In the genomic region with DNA sequence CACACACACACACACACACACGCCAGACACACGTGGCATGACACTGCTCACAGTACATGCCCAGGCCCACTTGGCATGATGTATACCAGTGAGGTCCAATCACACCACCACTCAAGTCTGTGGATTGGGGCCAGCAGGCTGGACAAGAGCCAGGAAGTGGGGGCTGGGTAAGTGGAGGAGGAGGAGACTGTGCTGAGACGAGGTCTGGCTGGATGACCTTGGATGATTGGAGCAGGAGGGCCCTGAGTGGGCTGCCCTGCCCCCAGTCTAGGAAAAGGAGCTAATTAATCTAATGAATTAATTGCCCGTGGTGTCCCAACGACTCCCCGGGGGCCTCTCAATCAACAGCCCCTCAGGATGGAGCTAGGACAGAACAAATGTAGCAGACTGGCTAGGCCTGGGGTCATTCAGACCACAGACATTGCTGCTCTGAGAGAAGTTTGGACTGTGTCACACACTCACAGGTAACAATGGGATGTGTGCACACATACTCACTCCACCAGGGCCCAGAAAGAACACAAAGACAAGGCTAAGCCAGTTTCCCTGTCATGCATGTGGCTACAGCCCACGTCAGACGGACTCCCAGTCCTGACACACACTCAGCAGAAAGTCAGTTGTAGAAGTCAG, we compare ENCODE assay signal across 9 mouse cellular contexts. TPM values are rescaled to one million over a fixed set of nuclear protein-coding genes. Genes with fewer than 3 reads are reported as not detected.
DNase-seq lines count a peak whose midpoint lies in the region; ATAC-seq and TF ChIP-seq lines count a peak whose summit lies in the region.
"Had no signal": no experiment of that assay in that cellular context is flagged by ENCODE, and none has a peak within 500 bp of the region (broad histone marks: within the 10 kb centered on the region; RNA-seq: fewer than 3 reads in every experiment).

No protein-coding gene starts in this region.

- 45% methylated on average over 8 of the region's 8 CpGs for WGBS in lung, embryonic 14.5 days
- 34% methylated on average over 8 of the region's 8 CpGs for WGBS in kidney, adult 2 months
- 48% methylated on average over 8 of the region's 8 CpGs for WGBS in neural tube, embryonic 12.5 days
- 79% methylated on average over 8 of the region's 8 CpGs for WGBS in thymus, adult 2 months

- no peaks in the 10 kb centered on the region for H3K9me3 ChIP-seq in lung, embryonic 14.5 days (ENCODE audit: low read depth, low read length)
- no peaks in the 10 kb centered on the region for H3K9me3 ChIP-seq in neural tube, embryonic 12.5 days
- H3K9me3 ChIP-seq: limb, embryonic 15.5 days had no signal

- no peak overlapping the region for H3K4me3 ChIP-seq in lung, embryonic 14.5 days (ENCODE audit: low read depth, low read length)
- H3K4me3 ChIP-seq in kidney, adult 2 months (ENCODE audit: insufficient read depth, low read depth, low read length) = no peak overlapping the region
- H3K4me3 ChIP-seq in neural tube, embryonic 12.5 days = no peak overlapping the region
- no peak overlapping the region for H3K4me3 ChIP-seq in thymus, adult 2 months (ENCODE audit: control insufficient read depth, insufficient read depth, low read length)
- H3K4me3 ChIP-seq: limb, embryonic 15.5 days had no signal

- peaks cover 7% of the 10 kb centered on the region for H3K4me1 ChIP-seq in lung, embryonic 14.5 days (ENCODE audit: insufficient read depth)
- no peaks in the 10 kb centered on the region for H3K4me1 ChIP-seq in kidney, adult 2 months (ENCODE audit: control insufficient read depth, insufficient read depth, low read length)
- peaks cover 16% of the 10 kb centered on the region for H3K4me1 ChIP-seq in neural tube, embryonic 12.5 days
- H3K4me1 ChIP-seq in thymus, adult 2 months (replicated peaks; ENCODE audit: control insufficient read depth, insufficient read depth, low read length) = no peaks in the 10 kb centered on the region
- H3K4me1 ChIP-seq: limb, embryonic 15.5 days had no signal

- peak; percentile 46 for DNase-seq in cerebellum, adult 11-12 months
- DNase-seq in cerebellum, adult 8-10 months = no peak
- peak; percentile 73 for DNase-seq in lung, embryonic 14.5 days
- DNase-seq in lung, postnatal 36 days = no peak
- peak; percentile 28 for DNase-seq in kidney, adult 2 months
- no peak for DNase-seq in thymus, adult 2 months
- no peak for DNase-seq in urinary bladder, adult 2 months (ENCODE audit: low spot score)

- no peak for TF ChIP-seq CTCF in lung, embryonic 14.5 days (IDR thresholded peaks at IDR 0.05; ENCODE audit: low read depth)
- TF ChIP-seq CTCF in kidney, adult 2 months (conservative IDR thresholded peaks at IDR 0.05; ENCODE audit: insufficient read depth, insufficient read length, low read depth, low read length) = no peak
- TF ChIP-seq CTCF in thymus, adult 2 months (IDR thresholded peaks at IDR 0.05; ENCODE audit: borderline replicate concordance, control insufficient read depth, extremely low read depth, insufficient read depth, low read length, poor library complexity) = no peak

- no peaks in the 10 kb centered on the region for H3K36me3 ChIP-seq in lung, embryonic 14.5 days (ENCODE audit: insufficient read depth)
- H3K36me3 ChIP-seq in kidney, adult 2 months (ENCODE audit: control insufficient read depth, insufficient read depth, low read length) = no peaks in the 10 kb centered on the region
- H3K36me3 ChIP-seq in neural tube, embryonic 12.5 days = peaks cover 6% of the 10 kb centered on the region; the same call in 1 of the 2 replicates
- no peaks in the 10 kb centered on the region for H3K36me3 ChIP-seq in thymus, adult 2 months (ENCODE audit: control insufficient read depth, insufficient read depth, low read length)
- H3K36me3 ChIP-seq: limb, embryonic 15.5 days had no signal

- peak; percentile 66 for ATAC-seq in lung, embryonic 14.5 days (ENCODE audit: insufficient read depth)
- peak; percentile 87 for ATAC-seq in neural tube, embryonic 12.5 days (ENCODE audit: low FRiP score, low read depth)

- no peak overlapping the region for H3K9ac ChIP-seq in lung, embryonic 14.5 days
- H3K9ac ChIP-seq in neural tube, embryonic 12.5 days = 0 out of 2 replicates have a peak overlapping the region, but pooled peaks have one; percentile 13
- H3K9ac ChIP-seq: limb, embryonic 15.5 days had no signal

- H3K4me2 ChIP-seq in lung, embryonic 14.5 days = no peak overlapping the region
- H3K4me2 ChIP-seq in neural tube, embryonic 12.5 days (replicated peaks) = no peak overlapping the region; the same call in 1 of the 2 replicates
- H3K4me2 ChIP-seq: limb, embryonic 15.5 days had no signal

- TF ChIP-seq POLR2A in kidney, adult 2 months (IDR thresholded peaks at IDR 0.05; ENCODE audit: low read depth, low read length) = no peak
- TF ChIP-seq POLR2A in thymus, adult 2 months (IDR thresholded peaks at IDR 0.05; ENCODE audit: control insufficient read depth, extremely low read depth, insufficient read depth, low read length, poor library complexity) = no peak

- H3K27me3 ChIP-seq in lung, embryonic 14.5 days (ENCODE audit: insufficient read depth, low read length) = peaks cover 4% of the 10 kb centered on the region
- H3K27me3 ChIP-seq in kidney, adult 2 months (replicated peaks; ENCODE audit: control insufficient read depth, insufficient read depth, low read length) = no peaks in the 10 kb centered on the region
- H3K27me3 ChIP-seq in neural tube, embryonic 12.5 days (replicated peaks) = peaks cover 24% of the 10 kb centered on the region
- no peaks in the 10 kb centered on the region; the same call in 1 of the 2 replicates for H3K27me3 ChIP-seq in thymus, adult 2 months (ENCODE audit: control insufficient read depth, insufficient read depth, low read length)

- no peak overlapping the region for H3K27ac ChIP-seq in lung, embryonic 14.5 days (ENCODE audit: low read depth)
- H3K27ac ChIP-seq in kidney, adult 2 months (ENCODE audit: insufficient read depth, low read depth, low read length) = no peak overlapping the region
- H3K27ac ChIP-seq in neural tube, embryonic 12.5 days = no peak overlapping the region
- no peak overlapping the region for H3K27ac ChIP-seq in thymus, adult 2 months (ENCODE audit: control insufficient read depth, insufficient read depth, low read length)
- H3K27ac ChIP-seq: limb, embryonic 15.5 days had no signal

RNA-seq across cellular contexts. Expression of gene Iglon5, which starts 7.7 kb away (rescaled TPM):
- polyA plus RNA-seq in lung, embryonic 14.5 days (2014; fragmentation: Nextera tagmentation; extraction: Ambion mirVana) = 0.38 TPM in 2 replicates
- 1.0 and 1.1 TPM in 2 replicates for polyA plus RNA-seq in kidney, adult 2 months (2012; rRNA removed)
- polyA plus RNA-seq in neural tube, embryonic 12.5 days (2016; fragmentation: Nextera tagmentation; extraction: Ambion mirVana) = 4.0 and 4.5 TPM in 2 replicates
- polyA plus RNA-seq in thymus, adult 2 months (2012; rRNA removed) = 1.1 and 1.2 TPM in 2 replicates
- polyA plus RNA-seq in urinary bladder, adult 2 months (2012; rRNA removed) = 3.7 and 7.2 TPM in 2 replicates

RNA-seq across cellular contexts. Expression of gene Vsig10l, which starts 19.3 kb away (rescaled TPM):
- polyA plus RNA-seq in lung, embryonic 14.5 days (2014; fragmentation: Nextera tagmentation; extraction: Ambion mirVana) = 2.1 and 2.4 TPM in 2 replicates
- 5.9 and 6.7 TPM in 2 replicates for polyA plus RNA-seq in kidney, adult 2 months (2012; rRNA removed)
- 4.6 and 5.5 TPM in 2 replicates for polyA plus RNA-seq in neural tube, embryonic 12.5 days (2016; fragmentation: Nextera tagmentation; extraction: Ambion mirVana)
- polyA plus RNA-seq in thymus, adult 2 months (2012; rRNA removed) = 2.7 and 3.8 TPM in 2 replicates
- 2.7 and 3.1 TPM in 2 replicates for polyA plus RNA-seq in urinary bladder, adult 2 months (2012; rRNA removed)

RNA-seq across cellular contexts. Expression of gene 4931406B18Rik, which starts 23.5 kb away (rescaled TPM):
- polyA plus RNA-seq in lung, embryonic 14.5 days (2014; fragmentation: Nextera tagmentation; extraction: Ambion mirVana) = not detected in 2 replicates
- polyA plus RNA-seq in kidney, adult 2 months (2012; rRNA removed) = not detected in 2 replicates
- polyA plus RNA-seq in neural tube, embryonic 12.5 days (2016; fragmentation: Nextera tagmentation; extraction: Ambion mirVana) = not detected in 2 replicates
- polyA plus RNA-seq in thymus, adult 2 months (2012; rRNA removed) = 0.03 TPM in 1 of 2 replicates, not detected in the other
- not detected in 2 replicates for polyA plus RNA-seq in urinary bladder, adult 2 months (2012; rRNA removed)
- polyA plus RNA-seq: limb, embryonic 15.5 days had no signal

RNA-seq across cellular contexts. Expression of gene Gm45233, which starts 38.3 kb away (rescaled TPM):
- polyA plus RNA-seq in lung, embryonic 14.5 days (2014; fragmentation: Nextera tagmentation; extraction: Ambion mirVana) = 0.37 TPM in 1 of 2 replicates, not detected in the other
- 1.8 and 3.6 TPM in 2 replicates for polyA plus RNA-seq in kidney, adult 2 months (2012; rRNA removed)
- 0.49 TPM in 1 of 2 replicates, not detected in the other for polyA plus RNA-seq in neural tube, embryonic 12.5 days (2016; fragmentation: Nextera tagmentation; extraction: Ambion mirVana)
- polyA plus RNA-seq in thymus, adult 2 months (2012; rRNA removed) = 0.59 and 1.8 TPM in 2 replicates
- 0.12 and 0.56 TPM in 2 replicates for polyA plus RNA-seq in urinary bladder, adult 2 months (2012; rRNA removed)

RNA-seq across cellular contexts. Expression of gene Etfb, which starts 38.3 kb away (rescaled TPM):
- 306 and 314 TPM in 2 replicates for polyA plus RNA-seq in lung, embryonic 14.5 days (2014; fragmentation: Nextera tagmentation; extraction: Ambion mirVana)
- 477 and 614 TPM in 2 replicates for polyA plus RNA-seq in kidney, adult 2 months (2012; rRNA removed)
- 166 and 188 TPM in 2 replicates for polyA plus RNA-seq in neural tube, embryonic 12.5 days (2016; fragmentation: Nextera tagmentation; extraction: Ambion mirVana)
- polyA plus RNA-seq in thymus, adult 2 months (2012; rRNA removed) = 61.4 and 79.7 TPM in 2 replicates
- 244 and 246 TPM in 2 replicates for polyA plus RNA-seq in urinary bladder, adult 2 months (2012; rRNA removed)

Comparison
In these comparisons a context has a peak if more than half of its experiments do, and no peak if none do; other contexts are left out.
1. DNase-seq: peak in cerebellum, adult 11-12 months (single experiment), lung, embryonic 14.5 days (single experiment) and kidney, adult 2 months (single experiment); none in cerebellum, adult 8-10 months (single experiment), lung, postnatal 36 days (single experiment), thymus, adult 2 months (single experiment) and urinary bladder, adult 2 months (single experiment).